Mouse (Mus musculus) ES-E14 (cell line): ENCODE results near the gene Ap3b1.

ENCODE experiments used
- MAFK ChIP-seq: IDR thresholded peaks from 2 replicates; pipeline ENCODE4 v1.6.1; 2014; ENCODE audit warnings: mild to moderate bottlenecking, low read depth, low read length, inconsistent platforms; ENCODE audit not compliant: insufficient read depth
- ZC3H11A ChIP-seq: IDR thresholded peaks from 2 replicates; pipeline ENCODE4 v1.6.1; 2012; ENCODE audit warnings: low read depth, mild to moderate bottlenecking, inconsistent platforms, low read length, borderline replicate concordance

- TF ChIP-seq MAFK (no peak), ZC3H11A (no peak)
Observed at GRCm38 (mm10) chr13:94379006-94379405, 20.2 kb downstream of the Ap3b1 start.
